Mouse (Mus musculus) CH12.LX (cell line): ENCODE measurements at regions not wholly inside any gene's neighbourhood (a gene's known extent, or its start where the extent isn't known, plus 50 kb on each side); places are given as distances from the start of the nearest gene placed in this dataset.

ENCODE experiments used
- CTCF ChIP-seq, 2 experiments: IDR thresholded peaks in 1 of 2; conservative IDR thresholded peaks in 1 of 2; 2 replicates each; pipeline ENCODE4 v1.5.1; 2011 to 2012; ENCODE audit warnings: low read depth in 2 of 2, low read length in 2 of 2, improper control_type of control experiment in 1 of 2, inconsistent platforms in 1 of 2, mild to moderate bottlenecking in 1 of 2, moderate library complexity in 1 of 2
- JUND ChIP-seq: conservative IDR thresholded peaks from 2 replicates; pipeline ENCODE4 v1.6.1; 2011; ENCODE audit warnings: low read depth, low read length, improper control_type of control experiment
- KAT2A ChIP-seq: IDR thresholded peaks from 2 replicates; pipeline ENCODE4 v1.6.1; 2012; ENCODE audit warnings: low read length, improper control_type of control experiment, inconsistent platforms; ENCODE audit not compliant: insufficient replicate concordance
- MXI1 ChIP-seq: IDR thresholded peaks from 2 replicates; pipeline ENCODE4 v1.6.1; 2011; ENCODE audit warnings: mild to moderate bottlenecking, low read depth, low read length, improper control_type of control experiment
- POLR2A ChIP-seq: IDR thresholded peaks from 2 replicates; pipeline ENCODE4 v1.6.1; 2011; ENCODE audit warnings: low read depth, mild to moderate bottlenecking, improper control_type of control experiment, low read length
- RCOR1 ChIP-seq: conservative IDR thresholded peaks from 2 replicates; pipeline ENCODE4 v1.6.1; 2012; ENCODE audit warnings: low read depth, mild to moderate bottlenecking, inconsistent platforms, low read length, improper control_type of control experiment
- TBP ChIP-seq: conservative IDR thresholded peaks from 2 replicates; pipeline ENCODE4 v1.6.1; 2011; ENCODE audit warnings: low read depth, low read length, improper control_type of control experiment
- USF1 ChIP-seq: IDR thresholded peaks from 2 replicates; pipeline ENCODE4 v1.6.1; 2014; ENCODE audit warnings: low read depth, mild to moderate bottlenecking, inconsistent platforms, low read length, improper control_type of control experiment

GRCm38 (mm10) chr15:87334430-87334829, 209.7 kb upstream of the Fam19a5 start:
- no peak for TF ChIP-seq RCOR1
- TF ChIP-seq JUND, result no peak
- TF ChIP-seq USF1, result no peak
- no peak for TF ChIP-seq CTCF (conservative IDR thresholded peaks at IDR 0.05 in 1 of 2, IDR thresholded peaks at IDR 0.05 in 1 of 2; ENCODE audit: low read depth in 2 of 2, low read length in 2 of 2)
- TF ChIP-seq MXI1, result no peak
- TF ChIP-seq POLR2A, result no peak
- no peak for TF ChIP-seq KAT2A
- no peak for TF ChIP-seq TBP
